Mouse (Mus musculus): ENCODE measurements around the gene Tcp11l2. TPM values are rescaled to one million over a fixed set of nuclear protein-coding genes. Genes with fewer than 3 reads are reported as not detected.

Tcp11l2 gene
- total RNA-seq, 1 experiment, result 2.8 TPM

- Histone ChIP-seq H3K4me1 (ENCODE audit: control insufficient read depth in 2 of 2, insufficient read depth in 2 of 2, low read length in 2 of 2, poor library complexity in 1 of 2) (peaks cover 3 to 7% of the 10 kb centered on the region in 2 experiments), H3K9ac (ENCODE audit: insufficient read depth, low read depth, low read length, poor library complexity, severe bottlenecking) (no peak overlapping the region), H3K36me3 (ENCODE audit: control insufficient read depth, insufficient read depth, low read length, poor library complexity, severe bottlenecking) (no peaks in the 10 kb centered on the region), H3K4me3 (ENCODE audit: insufficient read depth in 1 of 2, low read depth in 1 of 2, low read length in 2 of 2, poor library complexity in 1 of 2, severe bottlenecking in 1 of 2) (no peak overlapping the region), H3K27ac (ENCODE audit: insufficient read depth, low read depth, low read length, poor library complexity, severe bottlenecking) (no peak overlapping the region), H3K9me3 (ENCODE audit: control insufficient read depth, insufficient read depth, low read depth, low read length) (no peaks in the 10 kb centered on the region)
- no peak for DNase-seq (ENCODE audit: low read depth, low spot score)
- in situ Hi-C loops (cut with MboI; ENCODE audit: low sequenced_read_pairs in 2 of 2, unreplicated experiment in 2 of 2), result no loop called here
- no peak for TF ChIP-seq ZC3H11A (IDR thresholded peaks at IDR 0.05; ENCODE audit: borderline replicate concordance, low read depth, low read length)
- no peak for TF ChIP-seq ZNF384 (IDR thresholded peaks at IDR 0.05; ENCODE audit: low read depth, low read length)
- no peak for TF ChIP-seq CHD2 (IDR thresholded peaks at IDR 0.05; ENCODE audit: low read depth, low read length)
- no peak for TF ChIP-seq HCFC1 (IDR thresholded peaks at IDR 0.05; ENCODE audit: borderline replicate concordance, insufficient read depth, low read length)
- TF ChIP-seq MAFK (IDR thresholded peaks at IDR 0.05; ENCODE audit: insufficient read depth, low read depth, low read length), result no peak
These were observed 16.4 kb upstream of the Tcp11l2 start for GRCm38 (mm10) chr10:84559986-84560385.

GRCm38 (mm10) chr10:84562121-84562520 lies 14.3 kb upstream of the Tcp11l2 start:
- in situ Hi-C loops (cut with MboI; ENCODE audit: low sequenced_read_pairs in 2 of 2, unreplicated experiment in 2 of 2), result no loop called here
- Histone ChIP-seq H3K9me3 (ENCODE audit: control insufficient read depth, insufficient read depth, low read depth, low read length) (no peaks in the 10 kb centered on the region), H3K27ac (ENCODE audit: insufficient read depth, low read depth, low read length, poor library complexity, severe bottlenecking) (no peak overlapping the region), H3K4me3 (ENCODE audit: insufficient read depth in 1 of 2, low read depth in 1 of 2, low read length in 2 of 2, poor library complexity in 1 of 2, severe bottlenecking in 1 of 2) (no peak overlapping the region), H3K36me3 (ENCODE audit: control insufficient read depth, insufficient read depth, low read length, poor library complexity, severe bottlenecking) (no peaks in the 10 kb centered on the region), H3K4me1 (ENCODE audit: control insufficient read depth in 2 of 2, insufficient read depth in 2 of 2, low read length in 2 of 2, poor library complexity in 1 of 2) (peaks cover 2 to 3% of the 10 kb centered on the region in 2 experiments; a peak in 3 of 4 replicates), H3K9ac (ENCODE audit: insufficient read depth, low read depth, low read length, poor library complexity, severe bottlenecking) (peak overlapping the region; percentile 3; the same call in 1 of the 2 replicates)
- no peak for DNase-seq (ENCODE audit: low read depth, low spot score)
- TF ChIP-seq MAFK (IDR thresholded peaks at IDR 0.05; ENCODE audit: insufficient read depth, low read depth, low read length) (no peak), CHD2 (IDR thresholded peaks at IDR 0.05; ENCODE audit: low read depth, low read length) (0 out of 2 replicates have a peak, but pooled peaks have one; percentile 45)

GRCm38 (mm10) chr10:84562567-84563554 lies 13.6 kb upstream of the Tcp11l2 start:
- H3K9me3 ChIP-seq (ENCODE audit: control insufficient read depth, insufficient read depth, low read depth, low read length), result no peaks in the 10 kb centered on the region
- in situ Hi-C loops (cut with MboI; ENCODE audit: low sequenced_read_pairs in 2 of 2, unreplicated experiment in 2 of 2), result no loop called here
- H3K36me3 ChIP-seq (ENCODE audit: control insufficient read depth, insufficient read depth, low read length, poor library complexity, severe bottlenecking), result no peaks in the 10 kb centered on the region
- peak overlapping the region; percentile 3; the same call in 1 of the 2 replicates for H3K9ac ChIP-seq (ENCODE audit: insufficient read depth, low read depth, low read length, poor library complexity, severe bottlenecking)
- H3K4me3 ChIP-seq (ENCODE audit: insufficient read depth in 1 of 2, low read depth in 1 of 2, low read length in 2 of 2, poor library complexity in 1 of 2, severe bottlenecking in 1 of 2), result no peak overlapping the region
- no peak for TF ChIP-seq ZC3H11A (IDR thresholded peaks at IDR 0.05; ENCODE audit: borderline replicate concordance, low read depth, low read length)
- no peak for TF ChIP-seq HCFC1 (IDR thresholded peaks at IDR 0.05; ENCODE audit: borderline replicate concordance, insufficient read depth, low read length)
- TF ChIP-seq ZNF384 (IDR thresholded peaks at IDR 0.05; ENCODE audit: low read depth, low read length), result no peak
- no peak for TF ChIP-seq CHD2 (IDR thresholded peaks at IDR 0.05; ENCODE audit: low read depth, low read length)
- no peak for TF ChIP-seq MAFK (IDR thresholded peaks at IDR 0.05; ENCODE audit: insufficient read depth, low read depth, low read length)
- H3K27ac ChIP-seq (ENCODE audit: insufficient read depth, low read depth, low read length, poor library complexity, severe bottlenecking), result no peak overlapping the region
- peaks cover 2 to 3% of the 10 kb centered on the region in 2 experiments; a peak in 2 of 4 replicates for H3K4me1 ChIP-seq (ENCODE audit: control insufficient read depth in 2 of 2, insufficient read depth in 2 of 2, low read length in 2 of 2, poor library complexity in 1 of 2)
- no peak for DNase-seq (ENCODE audit: low read depth, low spot score)

GRCm38 (mm10) chr10:84564427-84564826 lies 12.0 kb upstream of the Tcp11l2 start:
- in situ Hi-C loops (cut with MboI; ENCODE audit: low sequenced_read_pairs in 2 of 2, unreplicated experiment in 2 of 2), result no loop called here
- TF ChIP-seq ZC3H11A (IDR thresholded peaks at IDR 0.05; ENCODE audit: borderline replicate concordance, low read depth, low read length) (no peak), ZNF384 (IDR thresholded peaks at IDR 0.05; ENCODE audit: low read depth, low read length) (no peak), HCFC1 (IDR thresholded peaks at IDR 0.05; ENCODE audit: borderline replicate concordance, insufficient read depth, low read length) (no peak), CHD2 (IDR thresholded peaks at IDR 0.05; ENCODE audit: low read depth, low read length) (no peak), MAFK (IDR thresholded peaks at IDR 0.05; ENCODE audit: insufficient read depth, low read depth, low read length) (no peak)
- no peak overlapping the region for H3K4me3 ChIP-seq (ENCODE audit: insufficient read depth in 1 of 2, low read depth in 1 of 2, low read length in 2 of 2, poor library complexity in 1 of 2, severe bottlenecking in 1 of 2)
- no peaks in the 10 kb centered on the region for H3K36me3 ChIP-seq (ENCODE audit: control insufficient read depth, insufficient read depth, low read length, poor library complexity, severe bottlenecking)
- DNase-seq (ENCODE audit: low read depth, low spot score), result no peak
- no peaks in the 10 kb centered on the region for H3K9me3 ChIP-seq (ENCODE audit: control insufficient read depth, insufficient read depth, low read depth, low read length)
- no peak overlapping the region for H3K9ac ChIP-seq (ENCODE audit: insufficient read depth, low read depth, low read length, poor library complexity, severe bottlenecking)
- H3K4me1 ChIP-seq (ENCODE audit: control insufficient read depth in 2 of 2, insufficient read depth in 2 of 2, low read length in 2 of 2, poor library complexity in 1 of 2), result peaks cover 2 to 3% of the 10 kb centered on the region in 2 experiments; a peak in 2 of 4 replicates
- no peak overlapping the region for H3K27ac ChIP-seq (ENCODE audit: insufficient read depth, low read depth, low read length, poor library complexity, severe bottlenecking)

Measured in ES-E14 (cell line).